Mouse (Mus musculus): ENCODE results near the gene Afap1l2.

Afap1l2 gene

DNA sequence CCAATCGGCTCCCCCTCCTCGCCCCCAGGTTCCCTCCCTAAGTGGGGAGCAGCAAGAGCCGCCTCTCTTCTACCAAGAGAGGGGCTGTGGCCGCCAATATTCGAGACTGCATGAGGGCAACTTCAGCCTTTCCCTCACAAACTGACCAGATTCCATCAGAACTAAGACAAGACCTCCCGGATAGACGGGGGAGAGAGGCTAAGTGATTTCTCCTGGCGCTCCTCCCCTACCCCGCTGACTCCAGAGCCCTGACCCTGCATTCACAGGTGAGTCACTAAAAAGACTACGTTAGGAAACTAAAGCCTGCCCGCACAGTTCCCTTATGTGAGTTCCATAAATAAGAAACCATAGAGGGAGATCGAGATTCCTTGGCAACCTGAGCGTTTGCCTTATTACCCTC lies 1.2 kb downstream of the Afap1l2 start:
- peak; percentile 53 for DNase-seq (ENCODE audit: low read depth)

DNA sequence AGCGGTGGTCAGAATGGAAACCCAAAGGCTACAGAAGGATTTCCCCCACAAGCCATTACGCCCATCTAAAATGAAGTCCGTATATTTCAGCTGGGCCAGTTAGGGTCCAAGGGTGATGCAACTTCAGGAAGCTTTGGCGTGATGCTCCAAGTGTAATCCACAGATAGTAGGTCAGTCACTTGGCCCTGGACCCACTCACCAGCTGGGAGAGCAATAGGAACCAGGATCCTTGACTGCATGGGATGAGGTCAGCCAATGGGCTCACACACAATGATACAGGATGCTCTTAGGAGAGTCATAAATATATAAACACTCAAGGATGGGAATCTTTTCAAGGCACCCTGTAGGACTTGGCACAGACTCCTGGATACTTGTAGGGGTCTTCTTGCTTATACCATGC lies 3.0 kb downstream of the Afap1l2 start:
- no peak for DNase-seq (ENCODE audit: low read depth)

DNA sequence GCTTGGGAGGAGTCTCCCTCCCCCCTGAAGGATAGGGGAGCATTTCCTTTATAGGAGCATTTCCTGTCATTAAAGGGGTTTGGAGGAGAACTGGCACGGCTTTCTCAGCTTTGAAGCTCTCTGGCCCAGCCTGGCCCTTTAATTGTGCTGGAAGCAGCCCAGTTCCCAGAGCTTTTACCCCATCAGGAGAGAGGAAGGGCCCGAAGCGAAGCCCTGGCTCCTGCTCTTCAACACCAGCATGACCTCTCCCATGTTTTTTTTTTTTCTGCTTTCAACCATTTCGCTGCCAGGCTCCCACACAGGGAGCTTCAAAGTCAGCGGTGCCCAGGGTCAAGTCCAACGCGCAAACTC lies 4.6 kb downstream of the Afap1l2 start:
- DNase-seq (ENCODE audit: low read depth), result no peak

DNA sequence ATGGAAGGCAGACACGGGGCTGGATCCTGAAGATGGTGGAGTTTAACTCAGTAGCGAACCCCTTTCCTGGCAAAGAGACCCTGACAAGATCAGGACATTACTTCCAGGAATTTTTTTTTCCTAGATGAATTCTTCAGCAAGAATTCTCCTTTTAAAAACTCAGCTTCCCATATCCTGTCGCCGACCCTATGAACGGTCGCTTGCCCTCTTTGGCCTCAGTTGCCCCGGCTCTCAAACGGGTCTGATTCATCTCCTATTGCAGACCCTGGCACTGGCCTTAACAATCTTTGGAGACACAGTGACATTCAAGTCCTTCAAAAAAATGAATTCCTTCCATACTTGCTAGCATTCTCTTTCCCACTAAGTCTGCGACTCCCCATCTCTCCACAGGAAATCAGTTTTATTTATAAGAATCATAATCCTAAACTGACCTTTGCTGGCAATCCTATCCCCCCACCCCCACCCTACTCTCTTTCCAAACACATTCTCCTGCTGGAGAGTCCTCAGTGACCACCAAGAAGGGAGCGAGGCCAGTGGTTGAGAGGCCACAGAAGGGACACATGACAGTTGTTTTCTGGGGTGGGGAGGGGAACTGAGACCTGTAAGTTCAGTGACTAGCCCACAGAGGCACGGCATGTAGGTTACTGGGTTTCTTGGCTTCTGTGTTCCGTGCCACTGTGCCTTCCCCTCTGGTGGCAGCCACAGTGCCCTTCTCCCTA lies 5.1 kb downstream of the Afap1l2 start:
- DNase-seq (ENCODE audit: low read depth), result no peak

GRCm38 (mm10) chr19:57001926-57002325 lies 6.1 kb downstream of the Afap1l2 start:
- no peak for DNase-seq (ENCODE audit: low read depth)

GRCm38 (mm10) chr19:57000592-57000991 lies 7.4 kb downstream of the Afap1l2 start:
- no peak for DNase-seq (ENCODE audit: low read depth)

DNA sequence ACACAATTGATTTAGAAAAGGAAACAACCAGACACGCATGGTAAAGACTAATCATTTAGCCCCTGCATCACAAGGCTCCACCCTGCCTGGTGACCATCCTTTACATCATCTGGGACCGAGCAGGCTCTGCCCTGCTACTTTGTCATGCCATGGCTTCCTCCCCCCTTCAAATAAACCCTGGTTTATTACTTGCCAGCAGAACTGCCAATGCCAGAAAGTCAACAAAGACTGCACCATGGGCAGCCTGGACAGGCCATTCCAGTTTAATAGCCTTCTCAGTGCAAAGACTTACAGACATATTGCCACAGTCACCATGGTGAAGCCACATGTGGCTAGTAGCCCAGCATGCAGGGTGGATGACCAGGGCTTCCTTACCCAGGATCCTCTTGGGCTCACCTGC lies 8.2 kb downstream of the Afap1l2 start:
- DNase-seq (ENCODE audit: low read depth), result no peak

GRCm38 (mm10) chr19:56998910-56999309 lies 9.1 kb downstream of the Afap1l2 start:
- no peak for DNase-seq (ENCODE audit: low read depth)

DNA sequence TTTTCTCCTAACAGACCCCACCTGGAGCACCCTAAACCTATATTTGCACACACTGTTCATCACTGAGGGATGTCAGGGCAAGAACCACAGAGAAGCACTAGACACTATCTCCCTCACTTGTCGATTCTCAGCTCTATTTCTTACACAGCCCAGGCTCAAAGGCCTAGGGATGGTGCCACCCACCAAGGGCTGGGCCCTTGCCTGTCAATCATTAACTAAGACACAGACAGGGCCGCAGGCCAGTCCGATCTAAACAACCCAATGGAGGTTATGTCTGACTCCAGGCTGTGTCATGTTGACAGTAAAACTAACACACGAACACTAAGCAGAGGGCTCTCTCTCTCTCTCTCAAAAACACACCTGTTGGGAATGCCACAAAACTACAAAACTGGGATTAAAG lies 9.7 kb downstream of the Afap1l2 start:
- DNase-seq (ENCODE audit: low read depth), result no peak

- peak; percentile 61 for DNase-seq (ENCODE audit: low read depth)
Observed at GRCm38 (mm10) chr19:56997164-56997599, 10.8 kb downstream of the Afap1l2 start.

DNA sequence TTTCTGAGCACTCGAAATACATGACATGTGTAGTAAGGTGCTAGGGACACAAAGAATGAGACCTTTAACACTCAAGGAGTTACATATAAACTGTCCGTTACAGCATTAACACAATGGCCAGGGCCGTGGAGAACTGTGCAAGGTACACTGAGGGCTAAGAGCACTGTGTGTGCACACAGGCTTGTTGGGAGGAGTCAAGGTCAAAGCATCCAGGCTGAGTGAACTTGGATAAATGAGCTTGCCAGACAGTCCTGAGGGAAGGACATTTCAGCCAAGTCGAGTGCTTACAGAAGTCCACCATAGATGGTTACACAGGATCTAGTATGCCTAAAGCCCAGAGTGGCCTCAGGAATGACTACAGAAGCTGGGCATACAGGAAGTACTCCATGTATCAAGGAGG lies 12.6 kb downstream of the Afap1l2 start:
- DNase-seq (ENCODE audit: low read depth), result no peak

GRCm38 (mm10) chr19:56994653-56995052 lies 13.4 kb downstream of the Afap1l2 start:
- peak; percentile 72 for DNase-seq (ENCODE audit: low read depth)

- peak; percentile 81 for DNase-seq (ENCODE audit: low read depth)
Observed at GRCm38 (mm10) chr19:56993763-56994162, 14.3 kb downstream of the Afap1l2 start.

DNA sequence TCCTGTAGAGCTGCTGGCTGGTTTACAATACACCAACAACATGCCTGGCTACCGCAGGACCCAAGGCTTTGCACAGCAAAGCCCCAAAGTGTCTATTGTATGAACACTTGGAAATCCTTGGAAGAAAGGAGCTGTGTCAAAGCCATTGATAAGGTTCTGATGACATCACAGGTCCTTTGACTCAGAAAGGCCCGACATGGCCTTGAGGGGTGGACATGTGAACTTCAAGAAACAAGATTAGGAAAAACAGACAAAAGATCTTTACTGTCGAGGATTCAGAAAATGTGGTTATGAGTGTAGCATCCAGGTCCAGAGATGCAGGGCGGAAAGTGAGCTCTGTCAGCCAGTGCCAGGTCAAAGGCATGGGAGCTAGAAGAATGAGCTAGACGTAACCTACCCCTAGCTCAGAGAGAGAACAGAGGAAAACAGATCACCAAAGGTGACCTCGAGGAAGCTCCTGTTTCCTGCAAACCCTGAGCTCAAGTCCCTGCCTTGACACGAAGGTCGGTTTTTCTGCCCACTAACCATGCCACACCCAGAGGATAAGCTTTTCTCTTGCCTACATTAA lies 15.0 kb downstream of the Afap1l2 start:
- DNase-seq (ENCODE audit: low read depth), result no peak

GRCm38 (mm10) chr19:56990367-56991111 lies 17.5 kb downstream of the Afap1l2 start:
- DNase-seq (ENCODE audit: low read depth), result peak; percentile 38

DNA sequence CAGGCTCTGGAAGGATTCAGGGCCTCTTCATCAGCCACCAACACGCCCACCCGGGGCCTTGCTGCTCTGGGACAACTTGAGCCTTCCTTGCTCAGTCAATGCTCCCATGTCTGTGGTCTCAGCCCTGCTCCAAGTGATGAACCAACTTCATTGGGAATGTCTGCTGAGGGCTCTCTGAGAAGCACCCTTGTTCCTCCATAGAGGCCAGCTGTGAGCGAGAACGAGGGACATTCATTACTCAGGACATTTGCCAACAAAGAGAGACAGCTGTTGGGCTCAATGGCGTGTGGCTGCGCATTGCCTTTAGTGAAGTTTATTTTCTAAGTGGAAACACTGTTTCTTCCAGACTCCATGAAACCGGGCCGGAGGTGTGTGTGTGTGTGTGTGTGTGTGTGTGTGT lies 18.9 kb downstream of the Afap1l2 start:
- no peak for DNase-seq (ENCODE audit: low read depth)

- DNase-seq (ENCODE audit: low read depth), result no peak
Observed at GRCm38 (mm10) chr19:56984229-56984628, 23.8 kb downstream of the Afap1l2 start.

DNA sequence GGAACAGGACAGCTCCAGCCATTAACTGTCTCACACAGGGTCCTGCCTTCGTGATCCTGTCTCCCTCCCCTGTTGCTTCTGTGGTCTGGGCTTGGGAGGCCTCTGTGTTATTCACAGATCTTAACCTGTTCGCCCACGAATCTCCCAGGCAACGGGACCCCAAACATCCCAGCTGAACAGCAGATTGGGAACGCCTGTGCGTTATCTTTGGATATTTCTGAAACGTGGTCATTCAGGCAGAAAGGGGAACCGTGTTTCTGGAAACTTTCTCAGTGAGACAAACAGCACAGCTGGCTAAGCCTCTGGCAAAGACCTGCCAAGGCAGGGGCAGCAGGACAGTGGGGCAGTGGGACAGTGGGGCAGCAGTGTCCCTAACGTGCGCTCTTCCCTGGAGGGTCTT lies 24.3 kb downstream of the Afap1l2 start:
- DNase-seq (ENCODE audit: low read depth), result no peak

- no peak for DNase-seq (ENCODE audit: low read depth)
Observed at GRCm38 (mm10) chr19:56981760-56982159, 26.3 kb downstream of the Afap1l2 start.

DNA sequence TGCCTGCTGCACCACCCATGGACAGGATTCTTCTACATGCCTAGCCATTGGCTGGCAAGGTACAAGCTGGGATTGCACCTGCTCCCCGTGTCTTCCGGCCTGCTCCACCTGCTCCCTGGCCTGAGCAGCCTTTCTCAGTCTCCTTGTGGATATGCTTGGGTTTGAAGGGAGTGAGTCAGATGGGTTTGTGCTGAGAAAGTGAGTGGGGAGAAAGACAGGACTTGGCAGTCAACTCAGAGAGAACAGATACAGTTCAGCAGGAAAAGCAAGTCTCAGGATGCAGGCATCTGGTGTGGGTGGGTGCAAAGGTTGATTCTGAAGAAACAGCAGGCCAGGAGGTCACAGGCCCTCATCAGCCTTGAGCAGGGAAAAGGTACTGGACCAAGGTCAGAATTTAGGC lies 27.2 kb downstream of the Afap1l2 start:
- no peak for DNase-seq (ENCODE audit: low read depth)

GRCm38 (mm10) chr19:56976962-56977948 lies 30.8 kb downstream of the Afap1l2 start:
- peak; percentile 88 for DNase-seq (ENCODE audit: low read depth)

DNA sequence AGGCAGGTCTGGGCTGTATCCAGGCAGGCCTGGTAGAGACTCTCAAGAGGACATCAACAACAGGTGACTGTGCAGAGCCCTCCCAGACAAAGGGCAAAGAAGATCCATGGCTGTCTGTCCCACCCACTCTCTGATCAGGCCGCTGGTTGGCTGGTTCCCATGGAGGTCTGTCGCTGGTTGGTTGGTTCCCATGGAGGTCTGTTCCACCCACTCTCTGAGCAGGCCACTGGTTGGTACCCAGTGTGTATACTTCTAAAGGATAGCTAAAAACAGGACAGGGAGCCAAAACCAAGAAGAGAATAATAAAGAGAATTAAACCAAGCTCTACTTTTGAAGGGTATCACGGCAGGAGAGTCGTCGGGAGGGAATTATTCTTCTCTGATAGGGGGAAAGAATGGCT lies 31.5 kb downstream of the Afap1l2 start:
- no peak for DNase-seq (ENCODE audit: low read depth)
